Mouse (Mus musculus) cerebellum, postnatal 25 days (tissue): ENCODE measurements around the gene Zfp607b.

Experiments
- DNase-seq, 2 experiments: peaks; one replicate each; pipeline ENCODE4 v3.0.0; 2021; ENCODE audit warnings: mixed read lengths in 2 of 2

Gene Zfp607b

GRCm38 (mm10) chr7:27685681-27686080 is 3.5 kb upstream of the Zfp607b start:
- no peak for DNase-seq

DNA sequence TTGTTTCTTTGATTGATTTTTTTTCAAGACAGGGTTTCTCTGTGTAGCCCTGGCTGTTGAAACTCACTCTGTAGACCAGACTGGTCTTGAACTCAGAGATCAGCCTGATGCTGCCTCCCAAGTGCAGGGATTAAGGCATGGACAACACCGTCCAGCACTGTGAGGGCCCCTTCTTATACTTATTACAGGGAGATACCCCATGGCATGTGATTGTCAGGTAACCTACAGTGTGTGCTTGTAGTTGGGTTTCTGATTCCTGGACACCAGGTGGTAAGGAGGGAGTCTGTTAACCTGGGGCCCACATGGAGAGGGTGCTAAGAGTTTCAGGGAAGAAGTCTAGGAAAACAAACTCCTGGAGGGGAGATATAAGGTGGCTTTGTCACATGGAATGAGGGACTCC is 2.1 kb upstream of the Zfp607b start:
- no peak for DNase-seq

DNA sequence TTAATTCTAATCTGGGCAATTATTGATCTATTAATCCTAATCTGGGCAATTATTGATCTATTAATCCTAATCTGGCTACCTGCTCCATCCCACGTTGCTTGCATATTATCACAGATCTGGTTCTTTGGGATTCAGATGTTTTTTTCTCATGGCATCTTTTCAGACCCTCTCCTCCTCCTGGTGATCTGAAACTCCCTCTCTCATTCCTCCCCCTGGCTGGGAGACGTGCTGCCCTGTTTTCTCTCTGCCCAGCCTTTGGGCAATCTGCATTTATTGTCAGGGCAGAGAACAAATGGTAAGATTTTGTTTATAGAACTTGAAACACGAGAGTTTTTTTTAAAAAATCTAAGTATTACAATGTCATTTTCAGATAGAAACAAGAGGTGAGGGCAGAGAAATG is 1.3 kb upstream of the Zfp607b start:
- DNase-seq: no peak

GRCm38 (mm10) chr7:27688246-27688788 is 823 bp upstream of the Zfp607b start:
- no peak for DNase-seq

- DNase-seq: peak in 1 of 2 experiments; percentile 59
These were observed 1.9 kb downstream of the Zfp607b start for GRCm38 (mm10) chr7:27691076-27691475.

GRCm38 (mm10) chr7:27696711-27697110 is 7.6 kb downstream of the Zfp607b start:
- DNase-seq: no peak

- DNase-seq: no peak
These were observed 21.3 kb downstream of the Zfp607b start for GRCm38 (mm10) chr7:27710402-27710801.

DNA sequence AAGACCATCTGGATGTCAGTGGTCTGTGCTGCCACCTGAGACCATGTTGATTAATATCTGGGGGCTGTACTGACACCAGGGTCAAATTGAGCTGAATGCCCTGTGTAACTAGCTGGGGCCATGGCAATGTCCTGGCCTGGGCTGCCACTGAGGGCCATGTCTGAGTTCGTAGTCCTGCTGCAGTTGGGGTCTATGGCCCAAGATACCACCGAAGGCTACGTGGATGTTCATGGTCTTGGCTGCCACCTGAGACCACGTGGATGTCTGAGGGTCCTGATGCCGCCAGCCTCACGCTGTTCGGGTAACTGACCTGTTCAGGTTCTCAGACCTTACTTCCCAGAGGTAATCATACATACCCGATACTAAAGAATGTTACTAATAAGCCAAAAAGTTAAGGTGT is 32.8 kb downstream of the Zfp607b start:
- no peak for DNase-seq

- DNase-seq: peak; percentile 45 to 69
These were observed 36.7 kb downstream of the Zfp607b start for GRCm38 (mm10) chr7:27725566-27726538.

- DNase-seq: no peak
These were observed 38.3 kb downstream of the Zfp607b start for GRCm38 (mm10) chr7:27727471-27727870.

DNA sequence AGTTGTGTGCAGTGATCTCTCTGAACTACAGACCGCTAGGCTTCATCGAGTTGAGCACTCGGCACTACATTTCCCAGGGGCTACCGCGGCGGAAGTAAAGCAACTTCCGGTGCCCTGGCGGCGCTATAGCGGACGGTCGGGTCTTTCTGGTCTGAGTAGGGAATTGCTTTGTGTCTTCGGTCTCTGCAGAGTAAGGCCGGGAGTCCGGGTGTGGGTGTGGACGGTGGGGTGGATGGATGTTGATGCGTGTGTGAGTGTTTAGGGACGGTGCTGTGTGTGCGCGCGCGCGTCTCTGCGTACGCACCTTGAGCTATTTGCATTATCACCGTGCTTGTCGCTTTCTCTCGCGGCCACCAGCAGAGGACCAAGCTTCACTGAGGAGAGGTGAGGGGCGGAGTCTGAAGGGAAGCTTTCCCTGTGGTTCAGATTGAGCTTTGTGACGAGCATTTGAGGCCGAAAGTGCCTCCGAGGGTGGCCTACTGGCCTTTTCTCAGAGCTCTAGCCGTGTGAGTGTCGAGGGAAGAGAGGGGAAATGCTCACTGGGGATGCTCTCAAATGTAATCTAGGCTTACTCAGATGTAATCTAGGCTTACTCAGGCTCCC is 42.2 kb downstream of the Zfp607b start, which contains the start of gene Zfp60:
Zfp60 (plus strand) TSS at position 109 of the 603 bp plus-strand sequence.
- peak; percentile 90 to 91 for DNase-seq

DNA sequence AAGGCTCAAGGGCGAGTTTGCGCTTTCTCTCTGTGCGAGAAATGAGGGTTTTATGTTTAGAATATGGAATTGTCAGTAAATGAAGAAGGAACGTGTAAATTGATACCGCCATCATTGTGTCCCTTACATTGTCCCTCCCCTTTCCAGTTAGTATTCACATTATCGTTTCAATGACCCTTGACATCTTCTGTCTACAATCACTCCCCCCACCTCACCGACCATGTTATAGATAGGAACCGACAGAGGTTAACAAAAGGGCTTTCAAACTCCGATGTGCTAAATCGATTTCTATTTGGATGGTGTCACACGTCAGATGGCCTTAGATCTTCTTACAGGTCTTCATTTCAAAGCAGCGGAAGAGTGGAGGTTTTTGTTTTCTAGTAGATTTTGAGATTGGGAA is 42.8 kb downstream of the Zfp607b start:
- DNase-seq: no peak

- DNase-seq: no peak
These were observed 43.4 kb downstream of the Zfp607b start for GRCm38 (mm10) chr7:27732508-27732907.

- no peak for DNase-seq
These were observed 46.3 kb downstream of the Zfp607b start for GRCm38 (mm10) chr7:27735457-27735856.
